Mouse (Mus musculus): ENCODE data around the gene Gm45808. TPM values are rescaled to one million over a fixed set of nuclear protein-coding genes. Genes with fewer than 3 reads are reported as not detected.
A peak's percentile ranks its signal among the peaks of the same experiment; 100 is the strongest.

Gene Gm45808
- polyA plus RNA-seq, 1 experiment, result 1.1 TPM

DNA sequence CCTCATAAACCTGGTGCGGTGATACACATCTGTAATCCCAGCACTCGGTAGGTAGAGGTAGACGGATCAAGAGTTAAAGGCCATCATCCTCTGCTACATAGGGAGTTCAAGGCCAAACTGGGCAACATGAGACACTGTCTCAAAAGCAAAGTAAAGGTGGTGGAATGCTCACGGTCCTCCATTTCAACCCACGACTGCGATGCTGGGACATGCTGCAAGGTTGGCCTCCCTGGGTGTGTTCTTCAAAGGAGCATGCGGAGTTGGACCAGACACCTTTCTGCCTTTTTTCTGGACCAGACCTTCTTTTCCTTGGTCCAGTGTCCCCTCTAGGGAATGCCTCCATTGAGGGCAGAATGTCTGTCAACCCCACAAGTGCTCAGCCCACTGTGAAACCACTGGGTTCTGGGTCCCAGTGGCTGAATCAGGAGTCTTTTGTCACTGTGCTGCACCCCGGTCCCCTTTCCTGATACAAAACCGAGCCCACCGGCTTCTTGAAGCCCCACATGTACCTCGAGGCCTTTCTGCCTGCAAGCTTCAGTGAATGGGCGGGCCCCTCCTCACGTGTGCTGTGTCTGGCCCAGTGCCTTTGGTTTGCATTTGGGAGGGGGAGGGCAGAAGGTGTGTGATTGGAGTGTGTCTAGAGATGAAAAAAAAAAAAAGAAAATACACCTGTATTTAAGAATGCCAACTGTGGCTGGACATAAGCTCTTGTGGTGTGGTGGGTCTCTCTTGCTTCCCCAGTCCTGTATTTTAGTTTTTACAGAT is 30.5 kb downstream of the Gm45808 start:
- peak overlapping the region; percentile 100 for H3K27ac ChIP-seq (ENCODE audit: insufficient read depth, low read depth, low read length)
- peaks cover 8% of the 10 kb centered on the region for H3K4me1 ChIP-seq (ENCODE audit: control insufficient read depth, insufficient read depth, low read length)
- peak overlapping the region; percentile 94 for H3K4me3 ChIP-seq (ENCODE audit: insufficient read depth, low read length)
- no peak for TF ChIP-seq POLR2A (IDR thresholded peaks at IDR 0.05; ENCODE audit: borderline replicate concordance, low read depth, low read length)
- TF ChIP-seq CTCF (IDR thresholded peaks at IDR 0.05; ENCODE audit: low read depth, low read length), result no peak

DNA sequence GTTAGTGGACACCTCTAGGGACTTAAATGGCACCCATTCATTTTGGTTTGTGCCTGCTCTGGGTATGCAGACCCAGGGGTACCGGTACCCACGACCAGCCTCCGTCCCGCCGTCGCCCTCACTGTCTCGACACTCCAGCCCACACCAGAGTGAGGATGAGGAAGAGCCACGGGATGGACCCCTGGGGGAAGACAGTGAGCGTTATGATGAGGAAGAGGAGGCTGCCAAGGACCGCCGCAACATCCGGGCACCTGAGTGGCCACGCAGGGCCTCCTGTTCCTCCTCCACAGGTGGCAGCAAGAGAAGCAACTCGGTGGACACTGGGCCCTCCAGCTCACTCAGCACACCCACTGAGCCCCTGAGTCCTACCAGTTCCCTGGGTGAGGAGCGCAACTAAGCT is 31.6 kb downstream of the Gm45808 start:
- no peaks in the 10 kb centered on the region for H3K4me1 ChIP-seq (ENCODE audit: control insufficient read depth, insufficient read depth, low read length)
- H3K27ac ChIP-seq (ENCODE audit: insufficient read depth, low read depth, low read length), result no peak overlapping the region
- H3K4me3 ChIP-seq (ENCODE audit: insufficient read depth, low read length), result no peak overlapping the region
- TF ChIP-seq CTCF (IDR thresholded peaks at IDR 0.05; ENCODE audit: low read depth, low read length) (no peak), POLR2A (IDR thresholded peaks at IDR 0.05; ENCODE audit: borderline replicate concordance, low read depth, low read length) (no peak)

DNA sequence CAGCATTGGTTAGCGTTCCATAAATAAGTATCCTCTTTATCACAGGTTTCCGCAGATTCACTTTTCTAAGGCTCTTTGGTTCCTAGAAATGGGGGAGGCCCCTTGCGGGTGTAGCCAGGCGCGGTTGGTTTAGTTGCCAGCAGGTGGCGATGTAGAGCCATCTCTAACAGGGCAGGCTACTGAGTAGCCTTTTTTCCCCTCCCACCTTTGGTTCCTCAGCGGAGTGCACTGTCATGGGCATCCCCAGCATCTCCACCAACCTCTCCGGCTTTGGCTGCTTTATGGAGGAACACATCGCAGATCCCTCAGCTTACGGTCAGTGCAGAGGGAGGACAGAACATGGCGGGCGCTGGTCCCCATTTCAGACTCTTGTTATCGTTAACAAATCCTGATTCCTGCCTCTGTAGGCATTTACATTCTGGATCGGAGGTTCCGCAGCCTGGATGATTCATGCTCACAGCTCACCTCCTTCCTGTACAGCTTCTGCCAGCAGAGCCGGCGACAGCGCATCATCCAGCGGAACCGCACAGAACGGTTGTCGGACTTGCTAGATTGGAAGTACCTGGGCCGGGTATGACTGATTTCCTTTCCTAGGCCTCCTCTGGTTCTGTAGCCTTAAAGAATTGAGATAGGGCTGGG is 35.1 kb downstream of the Gm45808 start:
- TF ChIP-seq POLR2A (IDR thresholded peaks at IDR 0.05; ENCODE audit: borderline replicate concordance, low read depth, low read length) (no peak), CTCF (IDR thresholded peaks at IDR 0.05; ENCODE audit: low read depth, low read length) (peak; percentile 54)
- Histone ChIP-seq H3K4me3 (ENCODE audit: insufficient read depth, low read length) (no peak overlapping the region), H3K4me1 (ENCODE audit: control insufficient read depth, insufficient read depth, low read length) (no peaks in the 10 kb centered on the region), H3K27ac (ENCODE audit: insufficient read depth, low read depth, low read length) (no peak overlapping the region)

DNA sequence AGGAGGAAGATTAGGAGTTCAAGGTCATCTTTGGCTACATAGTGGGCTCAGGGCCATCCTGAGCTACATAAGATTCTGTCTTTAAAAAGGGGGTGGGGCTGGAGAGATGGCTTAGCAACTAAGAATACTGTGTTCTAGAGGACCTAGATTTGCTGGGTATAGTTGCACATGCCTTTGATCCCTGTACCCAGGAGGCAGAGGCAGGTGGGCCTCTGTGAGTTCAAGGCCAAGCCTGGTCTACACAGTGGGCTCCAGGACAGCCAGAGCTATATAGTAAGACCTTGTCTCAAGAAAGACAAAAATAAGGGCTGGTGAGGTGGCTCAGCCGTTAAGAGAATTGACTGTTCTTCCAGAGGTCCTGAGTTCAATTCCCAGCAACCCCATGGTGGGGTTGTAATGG is 36.6 kb downstream of the Gm45808 start:
- H3K4me1 ChIP-seq (ENCODE audit: control insufficient read depth, insufficient read depth, low read length), result no peaks in the 10 kb centered on the region
- no peak overlapping the region for H3K27ac ChIP-seq (ENCODE audit: insufficient read depth, low read depth, low read length)
- no peak overlapping the region for H3K4me3 ChIP-seq (ENCODE audit: insufficient read depth, low read length)
- no peak for TF ChIP-seq POLR2A (IDR thresholded peaks at IDR 0.05; ENCODE audit: borderline replicate concordance, low read depth, low read length)
- TF ChIP-seq CTCF (IDR thresholded peaks at IDR 0.05; ENCODE audit: low read depth, low read length), result no peak

DNA sequence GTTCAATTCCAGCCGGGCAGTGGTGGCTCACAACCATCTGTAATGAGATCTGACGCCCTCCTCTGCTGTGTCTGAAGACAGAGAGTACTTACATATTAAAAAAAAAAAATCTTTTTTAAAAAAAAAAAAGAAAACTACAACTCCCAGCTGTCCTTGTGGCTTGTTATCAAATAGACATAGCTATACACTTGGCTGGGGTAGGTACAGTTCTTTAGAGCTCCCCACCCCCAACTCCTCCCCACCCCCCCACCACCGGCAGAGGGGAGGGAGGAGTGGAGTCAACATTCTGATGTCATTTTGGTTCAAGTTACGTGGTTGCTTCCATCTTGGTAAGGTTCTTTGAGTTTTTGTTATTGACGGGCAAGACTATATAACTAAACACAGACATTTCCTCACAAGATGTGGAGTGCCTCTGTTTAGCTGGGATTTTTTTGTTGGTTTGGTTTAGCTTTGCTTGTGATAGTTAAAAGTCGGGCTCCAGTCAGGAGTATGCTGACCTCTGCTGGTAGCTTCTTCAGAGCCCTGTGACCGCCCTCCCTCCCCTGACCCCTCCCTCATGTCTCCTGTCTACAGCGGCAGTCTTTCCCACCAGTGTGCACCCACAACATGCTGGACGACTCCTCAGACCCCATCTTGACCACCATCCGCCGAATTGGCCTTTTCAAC is 39.2 kb downstream of the Gm45808 start:
- Histone ChIP-seq H3K4me3 (ENCODE audit: insufficient read depth, low read length) (no peak overlapping the region), H3K27ac (ENCODE audit: insufficient read depth, low read depth, low read length) (no peak overlapping the region), H3K4me1 (ENCODE audit: control insufficient read depth, insufficient read depth, low read length) (no peaks in the 10 kb centered on the region)
- TF ChIP-seq POLR2A (IDR thresholded peaks at IDR 0.05; ENCODE audit: borderline replicate concordance, low read depth, low read length), result no peak
- peak; percentile 9; the same call in 1 of the 2 replicates for TF ChIP-seq CTCF (IDR thresholded peaks at IDR 0.05; ENCODE audit: low read depth, low read length)

DNA sequence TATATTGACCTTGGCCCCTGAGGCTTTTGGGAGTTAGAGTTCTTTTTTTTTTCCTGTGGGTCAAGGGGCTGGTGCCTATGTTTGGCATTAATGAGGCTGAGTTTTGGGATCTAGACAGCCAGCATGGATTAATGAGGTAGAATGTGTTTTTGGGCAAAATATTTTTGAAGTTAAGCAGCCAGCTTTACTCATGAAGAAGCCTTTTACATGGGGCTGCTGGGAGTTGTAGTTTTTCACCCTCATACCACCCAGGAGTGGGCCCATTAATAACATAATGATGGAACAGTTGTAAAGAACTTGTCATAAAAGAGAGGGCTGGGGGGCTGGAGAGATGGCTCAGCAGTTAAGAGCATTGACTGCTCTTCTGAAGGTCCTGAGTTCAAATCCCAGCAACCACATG is 40.0 kb downstream of the Gm45808 start:
- no peak overlapping the region for H3K4me3 ChIP-seq (ENCODE audit: insufficient read depth, low read length)
- H3K27ac ChIP-seq (ENCODE audit: insufficient read depth, low read depth, low read length), result no peak overlapping the region
- TF ChIP-seq CTCF (IDR thresholded peaks at IDR 0.05; ENCODE audit: low read depth, low read length) (no peak), POLR2A (IDR thresholded peaks at IDR 0.05; ENCODE audit: borderline replicate concordance, low read depth, low read length) (no peak)
- no peaks in the 10 kb centered on the region for H3K4me1 ChIP-seq (ENCODE audit: control insufficient read depth, insufficient read depth, low read length)

DNA sequence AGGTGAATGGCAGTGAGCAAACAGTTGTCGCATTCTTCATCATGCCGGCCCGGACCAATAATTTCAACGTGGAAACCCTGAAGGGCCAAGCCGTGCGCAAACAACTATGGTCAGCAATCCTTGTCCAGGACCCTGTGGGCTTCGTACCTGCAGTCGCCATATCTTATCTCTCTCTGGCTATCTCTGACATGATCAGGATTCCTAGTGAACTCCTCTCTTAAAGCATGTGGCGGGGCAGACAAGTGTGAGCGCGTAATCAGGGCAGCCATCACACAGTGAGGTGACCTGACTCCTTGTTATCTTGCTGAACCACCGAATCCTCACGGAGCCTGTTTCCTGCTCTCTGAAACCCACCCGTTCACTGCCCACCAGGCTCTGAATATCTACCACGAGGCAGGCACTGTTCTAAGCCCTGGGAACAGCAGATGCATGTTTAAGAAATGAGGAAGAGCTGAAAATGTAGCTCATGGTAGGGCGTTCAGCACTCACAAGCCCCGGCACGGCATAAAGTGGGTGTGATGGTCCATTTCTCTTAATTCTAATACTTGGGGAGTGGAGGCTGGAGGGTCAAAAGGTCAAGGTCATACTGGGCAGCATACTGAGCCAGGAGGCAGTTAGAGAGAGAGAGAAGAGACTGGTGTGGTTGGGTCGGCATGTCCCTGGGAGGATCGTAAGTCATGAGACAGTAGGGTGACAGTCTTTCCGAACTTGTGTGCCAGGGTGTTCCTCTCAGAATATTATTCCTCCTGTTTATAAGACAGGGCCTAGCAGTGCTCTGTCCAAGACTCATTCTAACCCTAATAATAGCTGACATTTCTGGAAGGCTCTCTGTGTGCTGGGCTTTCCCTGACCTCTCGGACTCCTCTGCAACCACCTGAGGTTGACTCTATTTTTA is 42.8 kb downstream of the Gm45808 start:
- Histone ChIP-seq H3K4me1 (ENCODE audit: control insufficient read depth, insufficient read depth, low read length) (no peaks in the 10 kb centered on the region), H3K4me3 (ENCODE audit: insufficient read depth, low read length) (no peak overlapping the region), H3K27ac (ENCODE audit: insufficient read depth, low read depth, low read length) (no peak overlapping the region)
- no peak for TF ChIP-seq POLR2A (IDR thresholded peaks at IDR 0.05; ENCODE audit: borderline replicate concordance, low read depth, low read length)
- TF ChIP-seq CTCF (IDR thresholded peaks at IDR 0.05; ENCODE audit: low read depth, low read length), result no peak

DNA sequence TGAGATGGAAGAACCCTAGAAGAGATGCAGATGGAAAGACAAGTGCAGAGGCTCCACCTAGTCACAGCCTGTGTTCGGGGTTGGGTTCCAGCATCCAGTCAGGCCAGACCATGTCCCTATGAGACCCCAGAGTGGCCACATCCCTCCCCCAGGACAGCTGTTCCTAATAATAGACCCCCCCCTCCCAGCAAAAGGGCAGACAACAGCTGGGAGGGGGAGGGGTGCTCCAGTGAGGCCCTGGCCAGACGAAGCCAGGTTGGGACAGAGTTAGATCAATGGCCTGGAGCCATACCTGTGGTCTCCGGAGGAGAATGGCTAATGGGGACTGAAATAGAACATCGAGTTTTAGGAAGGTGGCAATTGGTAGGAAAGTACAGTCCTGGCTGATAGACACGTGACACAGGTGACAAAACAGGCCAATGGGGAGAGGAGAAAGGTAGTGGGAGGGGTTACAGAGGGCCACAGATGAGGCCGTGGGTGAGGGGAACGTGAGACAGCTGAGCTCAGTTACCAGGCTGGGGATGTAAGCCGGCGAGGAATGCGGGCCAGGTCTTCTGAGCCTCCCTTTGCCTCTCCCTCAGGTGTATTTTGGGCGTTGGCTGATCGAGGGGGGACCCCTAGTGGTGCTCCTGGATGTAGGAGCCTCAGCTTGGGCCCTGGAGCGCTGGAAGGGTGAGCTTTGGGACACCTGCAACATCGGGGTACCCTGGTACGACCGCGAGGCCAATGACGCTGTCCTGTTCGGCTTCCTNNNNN is 48.9 kb downstream of the Gm45808 start, which contains the start of gene Ruvbl2:
Gene Ruvbl2 (minus strand): TSS at position 576 of the 756 bp plus-strand sequence.
- peaks cover 15% of the 10 kb centered on the region for H3K4me1 ChIP-seq (ENCODE audit: control insufficient read depth, insufficient read depth, low read length)

More for the DNA sequence above, 48.9 kb downstream of the Gm45808 start, which contains the start of gene Ruvbl2:
- H3K4me3 ChIP-seq (ENCODE audit: insufficient read depth, low read length), result no peak within 1 kb of the TSS
- TF ChIP-seq CTCF (IDR thresholded peaks at IDR 0.05; ENCODE audit: low read depth, low read length), result no peak
- TF ChIP-seq POLR2A (IDR thresholded peaks at IDR 0.05; ENCODE audit: borderline replicate concordance, low read depth, low read length), result no peak
- no peak within 1 kb of the TSS for H3K27ac ChIP-seq (ENCODE audit: insufficient read depth, low read depth, low read length)
